Mouse (Mus musculus): ENCODE data around the gene Slc43a2. TPM values are rescaled to one million over a fixed set of nuclear protein-coding genes. Genes with fewer than 3 reads are reported as not detected.

Slc43a2 gene
- polyA plus RNA-seq, 1 experiment from 2014 or later, result 4.3 TPM

- H3K4me3 ChIP-seq (ENCODE audit: low read length), result no peak overlapping the region
- no peak overlapping the region for H3K4me2 ChIP-seq (ENCODE audit: low read depth, low read length)
- H3K9me3 ChIP-seq (replicated peaks; ENCODE audit: control insufficient read depth, low read length), result no peaks in the 10 kb centered on the region
- no peak for ATAC-seq (replicated peaks; ENCODE audit: extremely low read depth, insufficient read depth, low FRiP score)
- H3K27ac ChIP-seq (ENCODE audit: low read length), result no peak overlapping the region
- no peak overlapping the region; the same call in 1 of the 2 replicates for H3K9ac ChIP-seq (ENCODE audit: low read length)
- WGBS, result 75% methylated on average over 2 of the region's 2 CpGs
- H3K27me3 ChIP-seq (ENCODE audit: control insufficient read depth, insufficient read depth, low read length), result peaks cover 5% of the 10 kb centered on the region; the same call in 1 of the 2 replicates
- peaks cover 45% of the 10 kb centered on the region for H3K4me1 ChIP-seq (ENCODE audit: control insufficient read depth, insufficient read depth, low read length)
- H3K36me3 ChIP-seq (ENCODE audit: control insufficient read depth, insufficient read depth), result no peaks in the 10 kb centered on the region
Observed at GRCm38 (mm10) chr11:75565849-75566248, 34.4 kb downstream of the Slc43a2 start.

GRCm38 (mm10) chr11:75566276-75567196, 35.0 kb downstream of the Slc43a2 start:
- H3K4me3 ChIP-seq (ENCODE audit: low read length), result no peak overlapping the region
- H3K27ac ChIP-seq (ENCODE audit: low read length), result no peak overlapping the region
- WGBS, result 49% methylated on average over 13 of the region's 13 CpGs
- no peaks in the 10 kb centered on the region for H3K9me3 ChIP-seq (replicated peaks; ENCODE audit: control insufficient read depth, low read length)
- ATAC-seq (replicated peaks; ENCODE audit: extremely low read depth, insufficient read depth, low FRiP score), result peak; percentile 62
- no peaks in the 10 kb centered on the region for H3K36me3 ChIP-seq (ENCODE audit: control insufficient read depth, insufficient read depth)
- peaks cover 45% of the 10 kb centered on the region for H3K4me1 ChIP-seq (ENCODE audit: control insufficient read depth, insufficient read depth, low read length)
- H3K9ac ChIP-seq (ENCODE audit: low read length), result peak overlapping the region; percentile 27; the same call in 1 of the 2 replicates
- peaks cover 6% of the 10 kb centered on the region; the same call in 1 of the 2 replicates for H3K27me3 ChIP-seq (ENCODE audit: control insufficient read depth, insufficient read depth, low read length)
- H3K4me2 ChIP-seq (ENCODE audit: low read depth, low read length), result no peak overlapping the region

GRCm38 (mm10) chr11:75567346-75568114, 36.0 kb downstream of the Slc43a2 start:
- H3K4me3 ChIP-seq (ENCODE audit: low read length), result no peak overlapping the region
- H3K9ac ChIP-seq (ENCODE audit: low read length), result peak overlapping the region; percentile 27; the same call in 1 of the 2 replicates
- H3K27me3 ChIP-seq (ENCODE audit: control insufficient read depth, insufficient read depth, low read length), result peaks cover 6% of the 10 kb centered on the region; the same call in 1 of the 2 replicates
- no peaks in the 10 kb centered on the region for H3K36me3 ChIP-seq (ENCODE audit: control insufficient read depth, insufficient read depth)
- H3K9me3 ChIP-seq (replicated peaks; ENCODE audit: control insufficient read depth, low read length), result no peaks in the 10 kb centered on the region
- H3K4me2 ChIP-seq (ENCODE audit: low read depth, low read length), result no peak overlapping the region
- H3K27ac ChIP-seq (ENCODE audit: low read length), result no peak overlapping the region
- WGBS, result 34% methylated on average over 9 of the region's 9 CpGs
- H3K4me1 ChIP-seq (ENCODE audit: control insufficient read depth, insufficient read depth, low read length), result peaks cover 43% of the 10 kb centered on the region
- ATAC-seq (replicated peaks; ENCODE audit: extremely low read depth, insufficient read depth, low FRiP score), result no peak

- no peaks in the 10 kb centered on the region for H3K36me3 ChIP-seq (ENCODE audit: control insufficient read depth, insufficient read depth)
- no peak for ATAC-seq (replicated peaks; ENCODE audit: extremely low read depth, insufficient read depth, low FRiP score)
- WGBS, result 75% methylated on average over 6 of the region's 6 CpGs
Observed at GRCm38 (mm10) chr11:75568115-75568511, 36.6 kb downstream of the Slc43a2 start.

GRCm38 (mm10) chr11:75568962-75569361, 37.5 kb downstream of the Slc43a2 start:
- no peak for ATAC-seq (replicated peaks; ENCODE audit: extremely low read depth, insufficient read depth, low FRiP score)
- no peak overlapping the region for H3K4me2 ChIP-seq (ENCODE audit: low read depth, low read length)
- no peak overlapping the region for H3K4me3 ChIP-seq (ENCODE audit: low read length)
- no peaks in the 10 kb centered on the region for H3K36me3 ChIP-seq (ENCODE audit: control insufficient read depth, insufficient read depth)
- peaks cover 6% of the 10 kb centered on the region; the same call in 1 of the 2 replicates for H3K27me3 ChIP-seq (ENCODE audit: control insufficient read depth, insufficient read depth, low read length)
- WGBS, result 89% methylated on average over 12 of the region's 12 CpGs
- no peaks in the 10 kb centered on the region for H3K9me3 ChIP-seq (replicated peaks; ENCODE audit: control insufficient read depth, low read length)
- H3K9ac ChIP-seq (ENCODE audit: low read length), result no peak overlapping the region
- peaks cover 38% of the 10 kb centered on the region for H3K4me1 ChIP-seq (ENCODE audit: control insufficient read depth, insufficient read depth, low read length)
- no peak overlapping the region for H3K27ac ChIP-seq (ENCODE audit: low read length)

More at GRCm38 (mm10) chr11:75568115-75568511, 36.6 kb downstream of the Slc43a2 start:
- no peak overlapping the region for H3K27ac ChIP-seq (ENCODE audit: low read length)
- no peak overlapping the region for H3K4me2 ChIP-seq (ENCODE audit: low read depth, low read length)
- peaks cover 6% of the 10 kb centered on the region; the same call in 1 of the 2 replicates for H3K27me3 ChIP-seq (ENCODE audit: control insufficient read depth, insufficient read depth, low read length)
- no peak overlapping the region for H3K4me3 ChIP-seq (ENCODE audit: low read length)
- peaks cover 44% of the 10 kb centered on the region for H3K4me1 ChIP-seq (ENCODE audit: control insufficient read depth, insufficient read depth, low read length)
- no peak overlapping the region for H3K9ac ChIP-seq (ENCODE audit: low read length)
- H3K9me3 ChIP-seq (replicated peaks; ENCODE audit: control insufficient read depth, low read length), result no peaks in the 10 kb centered on the region

GRCm38 (mm10) chr11:75570375-75571125, 39.1 kb downstream of the Slc43a2 start:
- peaks cover 6% of the 10 kb centered on the region; the same call in 1 of the 2 replicates for H3K27me3 ChIP-seq (ENCODE audit: control insufficient read depth, insufficient read depth, low read length)
- H3K4me2 ChIP-seq (ENCODE audit: low read depth, low read length), result no peak overlapping the region
- WGBS, result 88% methylated on average over 17 of the region's 17 CpGs
- no peak overlapping the region for H3K9ac ChIP-seq (ENCODE audit: low read length)
- H3K9me3 ChIP-seq (replicated peaks; ENCODE audit: control insufficient read depth, low read length), result no peaks in the 10 kb centered on the region
- no peak overlapping the region for H3K27ac ChIP-seq (ENCODE audit: low read length)
- ATAC-seq (replicated peaks; ENCODE audit: extremely low read depth, insufficient read depth, low FRiP score), result no peak
- no peaks in the 10 kb centered on the region for H3K36me3 ChIP-seq (ENCODE audit: control insufficient read depth, insufficient read depth)
- H3K4me1 ChIP-seq (ENCODE audit: control insufficient read depth, insufficient read depth, low read length), result peaks cover 30% of the 10 kb centered on the region
- H3K4me3 ChIP-seq (ENCODE audit: low read length), result no peak overlapping the region

- peaks cover 6% of the 10 kb centered on the region; the same call in 1 of the 2 replicates for H3K27me3 ChIP-seq (ENCODE audit: control insufficient read depth, insufficient read depth, low read length)
- 62% methylated on average over 13 of the region's 14 CpGs for WGBS
- no peak overlapping the region for H3K27ac ChIP-seq (ENCODE audit: low read length)
- H3K36me3 ChIP-seq (ENCODE audit: control insufficient read depth, insufficient read depth), result no peaks in the 10 kb centered on the region
- H3K4me3 ChIP-seq (ENCODE audit: low read length), result no peak overlapping the region
- no peaks in the 10 kb centered on the region for H3K9me3 ChIP-seq (replicated peaks; ENCODE audit: control insufficient read depth, low read length)
- ATAC-seq (replicated peaks; ENCODE audit: extremely low read depth, insufficient read depth, low FRiP score), result no peak
- peaks cover 23% of the 10 kb centered on the region for H3K4me1 ChIP-seq (ENCODE audit: control insufficient read depth, insufficient read depth, low read length)
- H3K4me2 ChIP-seq (ENCODE audit: low read depth, low read length), result no peak overlapping the region
- H3K9ac ChIP-seq (ENCODE audit: low read length), result no peak overlapping the region
Observed at GRCm38 (mm10) chr11:75571126-75571990, 39.9 kb downstream of the Slc43a2 start.
